Mouse (Mus musculus): ENCODE measurements around the gene Dapk2.

DNA sequence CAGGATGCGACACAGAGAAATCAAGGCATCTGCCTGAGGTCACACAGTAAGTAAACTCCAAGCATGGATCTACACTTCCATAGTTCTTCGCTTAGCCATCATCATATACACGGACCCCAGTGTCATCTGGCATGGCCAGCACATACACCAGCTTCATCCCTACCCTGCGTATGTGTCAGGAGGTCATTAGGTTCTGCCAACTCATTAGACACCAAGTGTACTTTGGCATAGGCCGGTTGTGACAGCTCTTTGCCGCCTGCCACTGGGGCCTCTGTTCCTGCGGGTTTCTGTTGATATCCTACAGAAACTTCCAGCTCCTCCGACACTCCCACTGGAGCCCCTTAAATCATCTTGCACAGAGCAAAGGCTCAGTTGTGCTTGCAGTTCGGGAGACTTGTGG is 4.0 kb upstream of the Dapk2 start:
- no peak for TF ChIP-seq CTCF (IDR thresholded peaks at IDR 0.05; ENCODE audit: control insufficient read depth, insufficient read depth, insufficient read length)
- no peak for TF ChIP-seq MAX (IDR thresholded peaks at IDR 0.05)
- TF ChIP-seq USF1 (IDR thresholded peaks at IDR 0.05; ENCODE audit: low read depth): no peak
- no peak for TF ChIP-seq MYOG (IDR thresholded peaks at IDR 0.05; ENCODE audit: control insufficient read depth, extremely low read depth, insufficient read length)
- no peak for TF ChIP-seq CEBPB (IDR thresholded peaks at IDR 0.05; ENCODE audit: low read depth)
- TF ChIP-seq FOSL1 (IDR thresholded peaks at IDR 0.05; ENCODE audit: insufficient read depth, low read length, poor library complexity, severe bottlenecking): no peak
- no peak for TF ChIP-seq MYOD1 (IDR thresholded peaks at IDR 0.05; ENCODE audit: control insufficient read depth, insufficient read length, low read depth)

All from C2C12 (cell line).